8 mouse cellular contexts compared by ENCODE assay signal in genomic region chr11:95520456-95521072, GRCm38 (mm10). TPM values are rescaled to one million over a fixed set of nuclear protein-coding genes. Genes with fewer than 3 reads are reported as not detected.
DNase-seq lines count a peak whose midpoint lies in the region; ATAC-seq lines count a peak whose summit lies in the region.

No protein-coding gene starts in this region.

- 7% methylated on average over 27 of the region's 27 CpGs for WGBS in heart, embryonic 14.5 days
- 6% methylated on average over 27 of the region's 27 CpGs for WGBS in liver, embryonic 12.5 days (ENCODE audit: insufficient replicate concordance)

- no peaks in the 10 kb centered on the region for H3K9me3 ChIP-seq in erythroblast, embryonic 14.5 days (ENCODE audit: control insufficient read depth, low read length)
- no peaks in the 10 kb centered on the region for H3K9me3 ChIP-seq in heart, embryonic 14.5 days (ENCODE audit: control insufficient read depth, low read length)
- no peaks in the 10 kb centered on the region for H3K9me3 ChIP-seq in liver, embryonic 12.5 days (replicated peaks)

- no peak overlapping the region for H3K27ac ChIP-seq in heart, embryonic 14.5 days (replicated peaks in 1 of 2; ENCODE audit: control insufficient read depth in 1 of 2, insufficient read depth in 1 of 2, low read depth in 2 of 2, low read length in 2 of 2)
- H3K27ac ChIP-seq in liver, embryonic 12.5 days, result no peak overlapping the region

- no peaks in the 10 kb centered on the region for H3K36me3 ChIP-seq in erythroblast, embryonic 14.5 days (ENCODE audit: control insufficient read depth)
- H3K36me3 ChIP-seq in heart, embryonic 14.5 days (ENCODE audit: control insufficient read depth, insufficient read depth, low read length), result no peaks in the 10 kb centered on the region
- no peaks in the 10 kb centered on the region for H3K36me3 ChIP-seq in liver, embryonic 12.5 days
- no peaks in the 10 kb centered on the region for H3K36me3 ChIP-seq in splenic B cell, adult 2 months (ENCODE audit: control insufficient read depth, insufficient read depth, low read length, poor library complexity, severe bottlenecking)

- ATAC-seq in heart, embryonic 14.5 days (ENCODE audit: insufficient number of reproducible peaks, insufficient read depth, low FRiP score, low read depth), result no peak
- peak; percentile 64 for ATAC-seq in liver, embryonic 12.5 days

- peak overlapping the region; percentile 45 for H3K9ac ChIP-seq in heart, embryonic 14.5 days (ENCODE audit: low read length)
- H3K9ac ChIP-seq in liver, embryonic 12.5 days, result no peak overlapping the region; the same call in 1 of the 2 replicates

- H3K4me3 ChIP-seq in erythroblast, embryonic 14.5 days (replicated peaks), result peak overlapping the region; percentile 43
- peak overlapping the region; percentile 19 to 21; a peak in 3 of 4 replicates for H3K4me3 ChIP-seq in heart, embryonic 14.5 days (ENCODE audit: control insufficient read depth in 1 of 2, insufficient read depth in 1 of 2, low read depth in 1 of 2, low read length in 2 of 2)
- peak overlapping the region; percentile 26 for H3K4me3 ChIP-seq in liver, embryonic 12.5 days

- peak; percentile 95 for DNase-seq in CD4-positive, CD25-positive, alpha-beta regulatory T cell, adult 2 months (ENCODE audit: low read depth, low spot score)
- DNase-seq in brain, embryonic 18.5 days (ENCODE audit: low read depth, low spot score), result peak; percentile 60
- DNase-seq in kidney, postnatal 14 days, result peak; percentile 92
- DNase-seq in naive thymus-derived CD4-positive, alpha-beta T cell, adult 2 months (ENCODE audit: low read depth), result peak; percentile 93
- peak; percentile 93 for DNase-seq in splenic B cell, adult 2 months (ENCODE audit: low read depth, low spot score)

- peaks cover 41% of the 10 kb centered on the region for H3K27me3 ChIP-seq in erythroblast, embryonic 14.5 days (ENCODE audit: control insufficient read depth)
- peaks cover 16% of the 10 kb centered on the region for H3K27me3 ChIP-seq in heart, embryonic 14.5 days (ENCODE audit: control insufficient read depth, insufficient read depth, low read length)
- H3K27me3 ChIP-seq in liver, embryonic 12.5 days (replicated peaks), result peaks cover 82% of the 10 kb centered on the region
- H3K27me3 ChIP-seq in splenic B cell, adult 2 months (ENCODE audit: control insufficient read depth, insufficient read depth, low read length, poor library complexity, severe bottlenecking), result peaks cover 2% of the 10 kb centered on the region; the same call in 1 of the 2 replicates

- peak overlapping the region; percentile 58 for H3K4me2 ChIP-seq in heart, embryonic 14.5 days (ENCODE audit: low read length)
- H3K4me2 ChIP-seq in liver, embryonic 12.5 days, result peak overlapping the region; percentile 62

- H3K4me1 ChIP-seq in erythroblast, embryonic 14.5 days (ENCODE audit: control insufficient read depth), result peaks cover 12% of the 10 kb centered on the region
- peaks cover 4 to 19% of the 10 kb centered on the region in 2 experiments; a peak in 3 of 4 replicates for H3K4me1 ChIP-seq in heart, embryonic 14.5 days (ENCODE audit: control insufficient read depth in 2 of 2, insufficient read depth in 2 of 2, low read length in 2 of 2)
- H3K4me1 ChIP-seq in liver, embryonic 12.5 days, result peaks cover 14% of the 10 kb centered on the region; the same call in 1 of the 2 replicates

RNA-seq across cellular contexts. Expression of gene Nxph3, which starts 6.2 kb away (rescaled TPM):
- not detected in 2 replicates for polyA plus RNA-seq in erythroblast, embryonic 14.5 days (2012)
- 0.36 TPM in 1 of 2 replicates, not detected in the other for polyA plus RNA-seq in heart, embryonic 14.5 days (2014; fragmentation: Nextera tagmentation; extraction: Ambion mirVana)
- polyA plus RNA-seq in liver, embryonic 12.5 days (2016; fragmentation: Nextera tagmentation; extraction: Ambion mirVana), result 0.14 and 0.24 TPM in 2 replicates
